Mouse (Mus musculus) CD4-positive, CD25-positive, alpha-beta regulatory T cell, adult 2 months (primary cell): ENCODE data around the gene Slc15a1.

Experiments
- DNase-seq: peaks from one replicate; pipeline ENCODE4 v3.0.0-alpha.2; 2012; ENCODE audit warnings: low read depth, low spot score

The Slc15a1 gene

DNA sequence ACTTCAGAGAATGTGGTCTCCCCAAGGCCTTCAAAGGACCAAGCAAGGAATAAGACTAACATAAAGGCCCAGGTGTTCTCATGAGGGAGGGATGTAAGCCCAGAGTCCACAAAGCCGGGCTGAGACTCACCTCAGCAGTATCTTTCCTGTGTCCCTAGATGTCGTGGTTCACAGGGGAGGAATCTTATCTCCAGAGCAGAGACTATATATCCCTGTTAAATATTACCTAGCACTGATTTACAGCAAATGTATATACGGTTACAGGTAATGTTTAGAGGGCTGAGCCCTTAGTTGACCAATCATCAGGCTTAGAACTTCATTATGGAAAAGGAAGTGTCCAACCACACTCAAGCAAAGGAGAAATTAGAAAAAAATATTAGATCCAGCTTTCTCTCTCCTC lies 11.3 kb downstream of the Slc15a1 start:
- DNase-seq, result no peak

DNA sequence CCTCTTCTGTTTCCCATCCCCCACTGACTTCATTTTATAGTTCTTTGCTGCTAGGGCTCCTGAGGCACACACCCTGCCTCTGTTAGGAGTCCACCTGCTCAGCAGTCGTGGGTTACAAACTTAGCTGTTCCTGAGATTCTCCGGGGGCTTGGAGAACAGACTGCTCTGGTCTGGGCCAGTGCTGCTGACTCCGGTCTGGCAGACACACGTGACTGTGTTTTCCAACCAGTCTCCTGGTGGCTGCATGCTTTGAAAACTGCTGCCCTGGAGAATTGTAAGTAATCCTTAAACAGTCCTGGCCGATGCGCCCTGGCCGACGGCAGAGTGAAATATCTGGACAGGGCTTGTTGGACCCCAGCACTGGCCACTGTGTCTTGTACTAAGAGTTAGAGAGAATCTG lies 12.7 kb downstream of the Slc15a1 start:
- DNase-seq, result no peak

DNA sequence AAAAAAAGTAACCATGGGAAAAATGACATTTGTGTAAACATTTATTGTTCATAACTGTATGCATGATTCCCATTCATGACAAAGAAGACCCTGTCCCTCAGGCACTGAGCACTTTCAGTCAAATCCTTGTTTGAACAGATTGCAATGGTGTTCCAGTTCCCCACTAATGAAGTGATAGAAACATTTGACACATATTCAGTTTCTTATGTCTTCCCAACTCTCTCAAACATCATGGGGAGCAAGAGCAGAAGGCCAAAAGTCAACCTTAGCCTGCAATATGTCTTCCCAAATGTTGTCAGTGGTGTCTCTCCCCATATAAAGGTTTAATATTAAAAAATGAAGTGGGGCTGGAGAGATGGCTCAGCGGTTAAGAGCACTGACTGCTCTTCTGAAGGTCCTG lies 19.3 kb downstream of the Slc15a1 start:
- DNase-seq, result no peak

DNA sequence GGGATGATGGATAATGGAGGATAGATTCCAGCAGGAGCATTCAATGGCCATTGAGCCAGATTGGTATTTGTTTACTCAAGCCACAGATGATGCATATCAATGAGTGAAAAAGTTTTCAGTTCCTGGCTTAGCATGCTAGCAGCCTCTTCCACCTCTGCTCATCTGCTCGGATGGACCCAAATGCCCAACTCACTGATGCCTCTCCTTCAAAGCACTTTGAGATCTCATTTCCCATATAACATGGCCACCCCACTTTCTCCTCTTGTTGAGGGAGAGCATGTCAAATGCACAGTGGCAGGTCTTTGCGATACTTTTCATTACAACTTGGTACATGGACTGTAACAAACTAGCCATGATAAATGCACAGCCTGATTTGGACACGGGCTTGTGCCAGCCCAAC lies 20.6 kb downstream of the Slc15a1 start:
- no peak for DNase-seq

DNA sequence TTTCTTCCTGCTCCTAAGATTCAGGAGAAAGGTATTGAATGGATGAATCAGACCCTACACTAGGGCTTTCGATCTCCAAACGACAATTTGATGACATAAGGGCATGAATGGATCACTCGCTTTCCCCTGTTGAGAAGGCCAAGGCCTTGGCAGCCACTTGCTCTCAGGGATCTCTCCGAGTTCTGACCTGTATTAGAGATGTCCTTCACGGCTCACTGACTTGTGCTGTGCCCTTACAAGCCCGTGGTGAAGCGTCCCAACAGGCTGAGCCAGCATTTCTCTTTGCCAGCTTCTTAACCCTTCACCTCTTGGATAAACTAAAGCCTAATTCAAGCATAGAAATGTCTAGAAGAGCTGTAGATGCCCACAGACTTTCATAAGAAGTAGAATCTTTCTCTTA lies 22.9 kb downstream of the Slc15a1 start:
- DNase-seq, result no peak

DNA sequence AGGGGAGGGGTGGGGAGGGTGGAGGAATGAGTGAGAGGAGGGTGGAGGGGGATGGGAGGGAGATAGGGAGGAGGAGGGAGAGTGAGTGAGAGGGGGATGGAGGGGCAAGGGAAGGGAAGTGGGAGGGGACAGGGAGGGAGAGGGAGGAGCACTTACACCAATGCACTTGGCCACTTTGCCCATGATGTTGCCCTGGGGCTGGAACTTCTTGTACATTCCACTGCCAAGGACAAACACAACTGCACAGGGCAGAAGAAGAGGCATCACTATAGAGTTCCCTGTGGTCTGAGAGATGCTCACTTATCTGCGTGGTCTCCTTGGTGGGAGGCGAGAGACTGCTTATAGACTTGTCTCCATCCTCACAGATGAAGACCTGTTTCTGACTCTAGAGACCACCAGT lies 23.5 kb downstream of the Slc15a1 start:
- DNase-seq, result no peak

DNA sequence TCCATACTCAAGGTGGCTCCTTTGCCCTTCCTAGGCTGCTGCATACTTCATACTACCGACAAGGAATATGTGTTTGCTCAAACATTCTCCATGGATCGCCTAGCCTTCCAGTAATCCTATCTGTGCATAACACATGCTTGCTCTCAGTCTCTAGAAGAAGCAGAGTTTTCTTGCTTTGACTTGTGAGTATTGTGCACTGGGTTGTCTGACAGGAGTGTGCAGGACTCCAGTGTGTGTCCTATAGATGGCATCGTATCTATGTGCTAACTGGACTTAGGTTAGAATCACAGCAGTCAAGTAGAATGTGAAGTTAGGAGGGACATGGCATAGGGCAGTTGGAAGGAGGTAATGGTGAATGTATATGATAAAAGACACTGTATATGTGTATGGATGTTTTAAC lies 26.0 kb downstream of the Slc15a1 start:
- DNase-seq, result no peak

DNA sequence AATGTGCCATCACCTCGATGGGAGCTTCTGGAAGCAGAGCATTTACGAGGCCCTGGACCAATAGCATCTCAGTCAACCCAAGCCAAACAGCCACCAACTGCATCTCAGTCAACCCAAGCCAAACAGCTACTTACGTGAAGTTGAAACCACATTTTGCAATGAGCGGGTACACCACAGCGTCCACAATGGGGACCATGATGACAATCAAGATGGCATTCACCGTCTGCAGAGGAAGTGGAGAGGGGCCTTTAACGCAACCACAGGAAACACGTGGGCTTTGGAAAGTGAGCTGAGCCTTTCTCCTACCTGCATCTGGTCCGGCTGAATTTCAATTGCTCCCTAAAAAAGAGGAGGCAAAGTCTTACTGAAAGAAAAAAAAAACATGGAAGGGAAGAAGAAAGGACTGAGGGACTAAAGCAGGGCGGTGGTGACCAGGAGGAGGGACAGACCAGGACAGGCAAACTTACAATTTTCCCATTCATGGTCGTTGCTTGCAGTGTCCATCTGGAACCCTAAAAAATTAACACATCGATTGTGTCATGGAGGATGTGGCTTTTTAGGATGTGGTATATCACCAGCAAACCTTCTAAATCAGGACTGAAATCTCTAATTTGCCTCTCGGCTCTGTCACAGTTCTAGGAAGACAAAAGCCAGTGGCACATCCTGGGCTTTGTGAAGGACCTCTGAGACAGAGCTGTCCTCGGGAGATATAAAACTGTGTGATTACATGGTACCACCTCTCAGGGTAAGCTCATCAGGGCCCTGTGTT lies 26.9 kb downstream of the Slc15a1 start:
- peak; percentile 60 for DNase-seq

DNA sequence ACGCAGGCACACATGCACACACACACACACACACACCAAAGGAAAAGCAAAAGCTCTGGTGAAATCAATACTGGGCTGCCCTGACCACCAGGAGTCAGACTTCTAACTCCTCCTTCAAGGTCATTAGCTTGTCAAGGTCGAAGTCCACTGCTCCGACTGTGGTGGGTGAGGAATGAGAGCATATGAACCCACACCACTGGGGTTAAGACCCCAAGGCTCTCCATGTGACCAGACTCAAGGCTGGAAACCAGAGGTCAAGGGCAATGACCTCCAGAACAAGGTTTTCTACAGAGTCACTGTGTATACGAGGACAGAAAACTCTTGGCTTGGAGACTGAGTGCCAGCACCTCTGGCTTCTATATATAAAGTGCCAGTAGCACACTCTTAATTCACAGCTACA lies 31.2 kb downstream of the Slc15a1 start:
- no peak for DNase-seq

DNA sequence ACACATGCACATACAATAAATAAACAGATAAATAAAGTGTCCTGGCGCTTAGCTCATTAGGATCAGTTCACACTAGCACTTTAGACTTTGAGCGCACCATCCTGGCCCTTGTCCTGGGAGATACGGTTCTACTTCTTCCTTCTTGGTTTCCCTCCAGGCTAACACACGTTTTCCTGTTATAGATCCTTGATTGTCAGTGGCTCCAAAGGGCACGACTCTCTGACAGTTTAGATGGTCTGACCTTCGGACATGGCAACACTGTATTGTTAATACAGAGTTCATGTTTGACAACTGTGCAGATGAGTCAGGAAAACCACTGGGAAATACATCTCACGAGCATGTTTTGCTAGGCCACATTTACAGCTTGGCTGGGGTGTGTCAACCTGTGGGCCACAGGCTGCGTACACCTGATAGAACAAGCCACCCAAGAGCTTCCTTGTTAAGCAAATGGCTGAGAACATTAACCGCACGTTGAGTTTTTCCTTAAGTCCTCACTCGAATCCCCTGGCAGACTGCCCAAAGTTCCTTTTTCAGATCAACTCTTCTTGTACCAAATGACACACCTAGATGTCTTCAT lies 33.4 kb downstream of the Slc15a1 start:
- no peak for DNase-seq

DNA sequence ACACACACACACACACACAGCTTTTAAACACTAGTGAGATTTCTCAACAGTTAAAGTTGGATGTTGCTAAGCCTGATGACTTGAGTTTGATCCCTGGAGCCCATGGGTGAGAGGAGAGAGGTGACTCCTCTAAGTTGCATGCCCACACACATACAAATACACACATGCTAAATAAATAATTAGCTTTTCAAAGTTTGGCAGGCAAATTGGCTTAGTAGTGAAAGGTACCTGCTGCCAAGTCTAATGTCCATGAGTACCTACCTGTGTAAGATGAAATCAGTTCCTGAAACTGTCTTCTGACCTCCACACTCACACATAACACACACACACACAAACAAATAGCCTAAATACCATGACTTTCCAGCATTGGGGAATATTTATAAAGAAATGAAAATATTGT lies 35.5 kb downstream of the Slc15a1 start:
- no peak for DNase-seq

DNA sequence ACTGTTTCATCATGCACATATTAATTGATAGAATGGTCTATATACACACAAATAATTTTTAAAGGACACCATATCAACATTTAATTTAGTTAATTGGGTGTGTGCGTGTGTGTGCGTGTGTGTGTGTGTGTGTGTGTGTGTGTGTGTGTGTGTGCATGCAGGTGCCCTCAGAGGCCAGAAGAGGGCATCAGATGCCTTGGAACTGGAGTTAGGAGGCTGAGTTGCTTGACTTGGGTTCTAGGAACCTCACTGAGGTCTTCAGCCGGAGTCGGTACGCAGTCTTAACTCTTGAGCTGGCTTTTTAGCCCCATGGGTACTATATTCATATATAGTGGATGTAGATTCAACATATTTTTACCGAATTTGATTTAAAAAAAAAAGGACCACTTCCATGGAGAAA lies 37.4 kb downstream of the Slc15a1 start:
- no peak for DNase-seq

DNA sequence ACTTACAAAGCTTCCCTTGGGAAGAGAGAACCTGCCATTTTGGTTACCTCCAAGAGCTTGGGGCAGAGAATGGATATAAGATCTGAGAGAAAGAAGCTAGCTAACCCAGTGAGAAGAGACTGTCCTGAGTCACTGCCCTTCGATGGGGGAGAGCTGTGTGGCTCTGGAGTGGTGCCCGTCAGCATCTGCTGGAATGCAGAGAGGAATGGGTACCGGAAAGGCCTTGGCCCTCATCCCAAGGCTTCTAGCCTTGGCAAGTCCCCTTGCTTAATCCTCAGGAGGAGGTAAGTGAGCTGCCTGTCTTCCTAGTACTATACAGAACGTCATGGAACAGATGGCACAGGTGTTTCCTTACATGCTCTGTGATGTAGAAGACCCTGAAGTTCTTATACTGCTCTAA lies 38.6 kb downstream of the Slc15a1 start:
- no peak for DNase-seq

DNA sequence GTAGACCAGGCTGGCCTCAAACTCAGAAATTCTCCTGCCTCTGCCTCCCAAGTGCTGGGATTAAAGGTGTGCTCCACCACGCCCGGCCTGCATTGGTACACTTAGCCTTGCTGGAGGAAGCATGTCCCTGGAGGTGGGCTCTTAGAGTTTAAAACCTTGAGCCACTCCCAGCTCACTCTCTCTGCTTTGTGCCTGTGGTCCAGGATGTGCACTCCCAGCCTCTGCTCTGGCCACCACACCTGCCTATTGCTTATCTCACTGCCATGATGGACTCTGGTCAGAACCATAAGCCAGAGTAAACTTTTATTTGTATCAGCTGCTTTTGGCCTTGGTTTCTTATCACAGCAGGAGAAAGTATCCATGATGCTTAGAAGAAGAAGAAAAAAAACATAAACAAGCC lies 40.7 kb downstream of the Slc15a1 start:
- DNase-seq, result no peak

DNA sequence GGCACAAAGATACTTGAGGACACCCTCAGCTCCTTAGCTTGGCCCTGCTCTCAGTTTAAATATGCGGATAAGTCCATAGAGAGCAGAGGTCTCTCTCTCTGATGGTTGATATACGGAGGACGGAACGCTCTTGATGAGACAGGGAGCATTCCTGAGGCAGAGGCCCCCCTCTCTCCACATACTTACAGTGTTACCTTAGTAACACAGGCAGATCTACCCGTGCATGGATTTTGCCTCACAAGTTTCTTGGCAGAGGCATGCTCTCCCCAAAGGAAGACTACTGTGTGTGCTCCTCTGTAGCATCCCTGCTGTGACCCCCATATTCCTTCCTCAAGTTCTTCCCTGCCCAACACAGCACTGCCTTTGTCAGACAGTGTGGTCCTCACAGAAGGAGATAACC lies 42.3 kb downstream of the Slc15a1 start:
- no peak for DNase-seq

DNA sequence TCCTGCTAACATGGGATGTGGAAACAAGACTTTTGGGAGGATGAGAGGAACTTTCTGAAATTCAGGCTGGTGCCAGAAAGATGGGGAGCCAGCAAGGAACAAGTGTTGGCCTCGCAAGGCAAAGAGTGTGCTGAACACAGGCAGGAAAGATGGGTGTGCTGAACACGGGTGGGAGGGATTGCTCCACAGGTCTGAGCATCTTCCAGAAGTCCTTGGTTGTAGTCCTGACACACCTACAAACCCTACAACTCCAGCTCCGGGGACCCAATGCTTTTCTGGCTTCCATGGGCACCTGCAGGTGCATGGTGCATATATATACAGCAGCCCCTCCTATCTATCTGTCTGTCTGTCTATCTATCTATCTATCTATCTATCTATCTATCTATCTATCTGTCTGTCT lies 44.1 kb downstream of the Slc15a1 start:
- DNase-seq, result no peak

DNA sequence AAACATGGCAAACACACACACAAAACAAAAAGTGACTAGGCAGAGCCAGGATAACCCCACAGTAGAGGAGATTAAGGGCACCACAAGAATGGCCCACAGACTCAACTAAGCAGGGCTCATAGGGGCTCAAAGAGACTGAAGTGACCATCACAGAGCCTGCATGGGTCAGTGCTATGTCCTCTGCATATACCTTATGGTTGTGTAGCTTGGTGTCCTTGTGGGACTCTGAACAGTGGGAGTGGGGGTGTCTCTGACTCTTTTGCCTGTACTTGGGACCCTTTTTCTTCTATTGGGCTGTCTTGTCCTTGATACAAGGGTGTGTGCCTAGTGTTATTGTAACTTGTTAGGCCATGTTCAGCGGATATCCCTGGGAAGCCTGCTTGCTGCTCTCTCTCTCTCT lies 46.5 kb downstream of the Slc15a1 start:
- DNase-seq, result no peak

DNA sequence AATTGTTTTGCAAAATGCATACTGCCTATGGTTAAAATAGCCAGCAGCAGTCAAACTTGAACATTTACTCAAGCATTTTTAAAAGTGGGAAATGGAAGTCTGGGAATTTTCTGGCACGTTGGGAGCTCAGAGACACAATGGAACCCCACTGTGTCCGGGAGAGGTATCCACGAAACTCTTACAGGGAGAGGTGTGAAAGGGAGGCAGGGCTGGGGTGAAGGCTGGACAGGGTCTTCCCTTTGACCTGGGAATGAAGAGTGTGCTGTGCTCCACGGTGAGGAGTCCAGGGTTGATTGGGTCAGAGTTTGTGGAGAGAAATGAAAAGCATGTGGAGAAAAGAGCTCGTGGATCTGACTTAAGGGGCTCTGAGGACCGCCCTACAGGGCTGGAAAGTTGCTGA lies 47.5 kb downstream of the Slc15a1 start:
- DNase-seq, result no peak

DNA sequence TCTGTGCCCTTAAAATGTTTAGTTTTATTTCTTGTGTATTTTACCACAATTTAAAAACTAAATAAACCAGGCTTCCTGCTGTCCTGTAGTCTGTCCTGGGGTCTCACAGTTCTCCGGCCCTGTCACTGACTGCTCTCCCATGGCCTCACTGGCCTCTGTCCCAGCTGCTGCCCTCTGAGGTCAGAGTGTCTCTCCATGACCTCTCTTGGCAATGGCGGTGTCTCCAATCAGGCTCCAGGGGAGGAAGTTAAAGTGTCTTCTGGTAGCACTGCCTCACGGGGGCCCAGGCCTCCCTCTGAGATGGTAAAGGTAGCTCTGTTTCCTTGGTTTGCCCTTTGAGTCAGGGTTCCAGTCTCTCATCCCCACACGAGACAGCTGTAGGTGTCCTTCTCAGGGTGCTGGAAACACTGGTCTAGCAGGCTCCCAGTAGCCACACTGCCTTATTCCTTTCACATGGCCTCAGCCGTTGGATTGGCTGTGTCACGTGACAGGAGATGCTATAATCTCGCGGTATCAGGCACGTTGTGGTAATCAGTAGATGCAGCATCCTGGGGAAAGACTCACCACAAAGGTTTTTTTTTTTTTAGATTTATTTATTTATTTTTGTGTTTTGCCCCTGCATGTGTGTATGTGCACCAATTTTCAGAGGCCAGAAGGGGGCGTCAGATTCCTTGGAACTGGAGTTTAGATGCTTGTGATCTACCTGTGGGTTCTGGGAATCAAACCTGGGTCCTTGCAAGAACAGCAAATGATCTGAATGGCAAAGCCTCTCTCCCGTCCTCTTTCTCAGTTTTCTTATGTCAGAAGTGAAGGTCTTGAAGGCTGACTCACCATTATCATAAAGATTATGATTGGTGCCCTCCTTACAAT lies 48.4 kb downstream of the Slc15a1 start:
- no peak for DNase-seq

DNA sequence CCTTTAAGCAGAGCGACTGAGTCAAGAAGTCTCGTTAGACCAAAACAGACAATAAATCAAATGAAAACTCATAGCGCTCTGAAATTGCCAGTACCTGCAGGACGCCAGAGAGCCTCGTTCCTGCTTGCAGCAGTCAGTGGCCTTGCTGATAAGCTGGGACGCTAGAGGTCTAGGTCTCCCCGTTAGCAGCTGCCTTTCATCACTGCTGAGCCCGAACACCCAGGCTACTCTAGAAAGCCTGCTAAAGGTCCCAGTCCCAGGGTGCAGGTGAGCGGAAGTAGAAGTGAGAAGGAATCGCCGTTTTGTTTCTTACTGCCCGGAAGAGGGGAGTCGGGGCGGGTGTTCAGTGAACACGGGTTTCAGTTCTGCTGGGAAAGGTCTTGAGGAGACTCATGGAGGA lies 49.1 kb downstream of the Slc15a1 start:
- no peak for DNase-seq

DNA sequence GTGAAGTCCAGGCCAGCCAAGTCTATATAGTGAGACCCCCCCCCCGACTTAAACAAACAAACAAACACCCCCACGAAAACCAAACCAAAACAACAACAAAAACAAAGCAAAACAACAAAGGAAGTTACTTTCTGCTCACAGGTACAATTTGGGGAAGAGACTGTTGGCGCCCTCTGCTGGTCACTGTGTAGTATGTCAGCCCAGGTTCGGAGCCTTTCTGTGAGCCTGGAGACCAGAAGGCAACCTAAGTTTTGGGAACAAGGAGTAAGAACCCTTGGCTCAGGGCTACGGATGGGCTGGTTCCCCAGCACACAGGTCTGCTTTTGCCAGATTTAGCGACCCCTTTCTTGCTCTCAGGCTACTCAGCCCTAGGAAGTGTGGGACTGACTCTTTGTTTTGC lies 49.5 kb downstream of the Slc15a1 start:
- peak; percentile 84 for DNase-seq

DNA sequence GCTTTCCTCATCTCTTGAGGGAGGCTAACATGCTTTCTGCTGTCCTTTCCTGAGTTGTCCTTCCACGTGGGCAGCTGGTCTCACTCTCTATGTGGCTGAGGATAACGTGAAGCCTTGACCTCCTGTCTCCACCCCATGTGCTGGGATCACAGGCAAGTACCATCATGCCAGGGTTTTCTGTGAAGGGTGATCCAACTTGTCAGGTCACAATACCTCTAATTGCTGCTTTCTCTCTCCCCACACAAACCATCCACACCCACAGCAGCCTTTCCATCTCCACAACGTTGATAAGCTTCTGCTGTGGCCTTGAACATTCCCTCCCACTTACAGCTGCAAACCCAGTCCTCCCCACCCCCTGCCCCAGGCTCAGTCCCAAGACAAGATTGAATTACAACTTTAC lies 51.9 kb downstream of the Slc15a1 start:
- DNase-seq, result no peak

DNA sequence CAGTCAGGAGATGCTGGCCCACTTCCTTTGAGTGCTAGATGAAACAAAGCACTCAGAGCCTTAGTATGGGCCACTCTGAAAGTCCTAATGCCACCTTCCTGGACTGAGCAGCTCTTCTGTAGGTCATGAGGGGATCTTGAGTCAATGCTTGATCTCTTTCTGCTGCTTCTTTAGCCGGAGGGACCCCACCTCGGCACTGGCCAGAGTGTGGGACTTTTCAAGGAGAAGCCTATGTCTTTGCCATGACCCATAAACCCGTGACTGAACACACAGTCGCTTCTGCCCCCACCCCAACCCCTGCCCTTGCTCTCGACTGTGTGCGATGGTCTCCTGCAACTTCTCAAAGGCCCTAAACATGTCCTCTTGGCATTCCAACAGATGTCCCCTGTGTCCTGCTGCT lies 52.8 kb downstream of the Slc15a1 start:
- no peak for DNase-seq
